Mouse (Mus musculus) E14TG2a.4 (cell line): Measurements from ENCODE around the gene Gm10642.

Experiments used
- CTCF ChIP-seq: conservative IDR thresholded peaks from 2 replicates; pipeline ENCODE4 v1.5.1; 2014; ENCODE audit warnings: low read length
- NANOG ChIP-seq: IDR thresholded peaks from 2 replicates; pipeline ENCODE4 v1.6.1; 2014; ENCODE audit warnings: borderline replicate concordance, low read length, mixed read lengths
- POU5F1 ChIP-seq: IDR thresholded peaks from 2 replicates; pipeline ENCODE4 v1.6.1; 2014; ENCODE audit warnings: low read length, borderline replicate concordance

- no peak for TF ChIP-seq CTCF
- TF ChIP-seq POU5F1, result no peak
- TF ChIP-seq NANOG, result no peak
Measured at GRCm38 (mm10) chr9:70657013-70657967, 1.2 kb downstream of the Gm10642 start, which contains the start of gene Mindy2.
